Mouse (Mus musculus): Measurements from ENCODE around the gene Gm42688.
"Not testable (repeated sequence)": the region's sequence is repeated elsewhere in the genome, so short reads cannot be mapped to it uniquely, and the experiment has no call there.

The Gm42688 gene

DNA sequence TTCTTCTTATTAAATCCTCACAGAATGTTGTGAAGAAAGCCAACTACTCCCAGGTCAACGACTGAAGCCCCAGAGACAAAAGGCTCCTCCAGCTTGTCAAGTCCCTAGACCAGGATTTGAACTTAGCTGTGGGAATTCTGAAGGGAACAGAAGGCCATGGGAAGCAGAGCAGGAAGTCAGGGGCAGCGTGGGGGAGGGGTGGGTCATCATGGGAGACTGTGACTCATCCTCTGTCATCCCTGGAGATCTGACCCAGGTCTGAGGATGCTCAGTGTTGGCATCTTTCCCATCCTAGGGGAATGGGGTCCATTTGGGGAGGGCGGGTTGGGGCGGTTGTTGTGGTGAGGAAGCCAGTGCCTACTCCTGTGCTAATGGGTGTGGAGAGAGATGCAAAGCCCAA is 40.2 kb downstream of the Gm42688 start:
- DNase-seq: no peak

DNA sequence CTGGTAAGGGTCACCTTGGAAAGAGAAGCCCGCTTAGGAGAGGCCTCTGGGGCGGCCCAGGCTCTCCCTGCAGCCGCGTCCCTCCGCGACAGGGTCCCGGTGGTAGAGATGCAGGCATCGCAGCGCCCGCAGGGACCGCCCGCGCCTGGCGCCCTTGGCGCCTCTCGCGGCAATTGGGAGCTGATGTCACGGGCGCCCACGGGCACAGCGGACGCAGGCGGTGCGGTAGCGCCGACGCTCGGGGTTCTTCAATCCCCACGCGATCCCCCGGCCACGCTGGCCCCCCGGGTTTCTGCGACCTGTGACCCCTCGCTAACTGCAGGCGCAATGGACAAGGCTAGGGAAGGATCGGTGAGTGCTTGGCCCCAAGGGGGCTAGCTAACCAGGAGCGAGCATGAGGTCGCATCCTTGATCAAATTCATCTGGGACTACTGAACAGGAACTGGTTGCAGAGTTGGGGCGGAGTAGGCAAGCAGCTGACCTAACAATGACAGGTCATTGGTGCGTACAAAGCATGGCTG is 40.9 kb downstream of the Gm42688 start:
- peak in 1 of 2 experiments; percentile 19 for DNase-seq

DNA sequence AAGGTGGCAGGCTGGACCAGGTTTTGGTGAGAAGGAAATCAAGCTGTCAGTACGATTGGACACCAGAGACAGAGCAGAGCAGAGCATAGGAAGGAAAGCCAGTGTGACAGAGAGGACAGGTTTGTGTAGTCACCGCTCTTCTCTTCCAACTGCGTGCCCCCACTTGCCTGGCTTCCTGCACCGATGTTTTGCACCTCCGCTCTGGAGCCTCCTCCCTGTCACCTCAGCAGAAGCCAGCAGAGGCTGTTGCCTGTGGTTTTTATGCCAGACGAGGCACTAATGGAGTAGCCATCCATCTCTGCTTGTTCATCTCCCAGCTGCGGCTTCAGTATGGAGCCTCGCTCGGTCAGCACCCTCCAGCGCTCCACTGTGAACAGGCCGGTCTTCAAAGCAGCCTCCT is 41.5 kb downstream of the Gm42688 start:
- no peak for DNase-seq

DNA sequence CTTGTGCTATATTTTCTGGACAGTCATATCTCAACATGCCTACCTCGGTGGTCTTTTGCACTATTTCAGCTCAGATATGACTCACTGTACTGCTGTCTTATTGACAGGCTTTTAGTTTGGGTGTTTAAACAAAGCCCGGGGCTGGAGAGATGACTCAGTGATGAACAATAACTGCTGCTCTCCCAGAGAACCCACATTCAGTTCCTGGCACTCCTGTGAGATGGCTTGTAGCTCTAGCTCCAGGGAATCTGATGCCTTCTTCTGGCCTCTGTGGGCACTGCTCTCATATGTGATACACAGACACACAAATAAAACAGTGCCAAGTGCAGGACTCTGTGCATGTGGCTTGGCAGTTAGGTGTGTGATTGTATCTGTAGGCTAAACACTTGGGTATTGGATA is 43.8 kb downstream of the Gm42688 start:
- no peak for DNase-seq

DNA sequence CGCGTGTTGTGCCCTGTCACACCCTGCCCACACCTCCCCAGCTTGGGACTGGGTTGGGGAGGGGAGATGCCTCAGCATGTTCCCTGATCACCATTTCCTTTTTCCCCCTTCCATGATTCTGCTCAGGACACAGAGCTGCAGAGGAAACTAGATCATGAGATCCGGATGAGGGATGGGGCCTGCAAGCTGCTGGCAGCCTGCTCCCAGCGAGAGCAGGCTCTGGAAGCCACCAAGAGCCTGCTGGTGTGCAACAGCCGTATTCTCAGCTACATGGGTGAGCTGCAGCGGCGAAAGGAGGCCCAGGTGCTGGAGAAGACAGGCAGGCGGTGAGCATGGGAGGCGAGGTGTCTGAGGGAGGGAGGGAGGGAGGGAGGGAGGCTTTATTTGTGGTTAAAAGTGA is 44.4 kb downstream of the Gm42688 start:
- no peak for DNase-seq

DNA sequence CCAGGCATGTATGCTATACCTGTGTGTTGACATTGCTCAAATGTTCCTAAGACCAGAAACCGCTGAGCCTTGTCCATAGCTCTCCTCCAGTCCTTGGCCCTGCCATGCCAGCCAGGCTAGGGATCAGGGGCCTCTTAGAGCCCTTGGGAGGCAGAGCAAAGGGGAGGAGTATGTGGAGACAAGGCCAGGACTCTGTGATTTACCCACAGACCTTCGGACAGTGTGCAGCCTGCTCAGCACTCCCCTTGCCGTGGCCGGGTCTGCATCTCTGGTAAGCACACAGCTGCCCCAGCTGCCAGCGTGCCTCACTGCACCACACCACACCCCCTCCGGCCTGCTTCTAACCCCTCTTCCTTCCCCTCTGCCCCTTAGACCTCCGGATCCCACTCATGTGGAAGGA is 45.9 kb downstream of the Gm42688 start:
- DNase-seq: no peak

DNA sequence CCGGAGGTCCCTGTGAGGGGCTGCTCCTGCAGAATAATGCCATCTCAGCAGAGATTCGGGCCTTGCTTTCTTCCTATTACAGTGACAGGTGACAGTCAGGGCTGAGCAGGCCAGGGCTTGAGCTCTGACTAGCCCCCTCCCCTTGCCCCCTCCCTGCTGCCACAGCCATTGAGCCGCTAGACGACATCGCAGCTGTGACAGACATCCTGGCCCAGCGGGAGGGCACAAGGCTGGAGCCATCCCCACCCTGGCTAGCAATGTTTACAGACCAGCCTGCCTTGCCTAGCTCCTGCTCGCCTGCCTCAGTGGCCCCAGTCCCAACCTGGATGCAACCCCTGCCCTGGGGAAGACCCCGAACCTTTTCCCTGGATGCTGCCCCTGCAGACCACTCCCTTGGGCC is 50.3 kb downstream of the Gm42688 start:
- no peak for DNase-seq

DNA sequence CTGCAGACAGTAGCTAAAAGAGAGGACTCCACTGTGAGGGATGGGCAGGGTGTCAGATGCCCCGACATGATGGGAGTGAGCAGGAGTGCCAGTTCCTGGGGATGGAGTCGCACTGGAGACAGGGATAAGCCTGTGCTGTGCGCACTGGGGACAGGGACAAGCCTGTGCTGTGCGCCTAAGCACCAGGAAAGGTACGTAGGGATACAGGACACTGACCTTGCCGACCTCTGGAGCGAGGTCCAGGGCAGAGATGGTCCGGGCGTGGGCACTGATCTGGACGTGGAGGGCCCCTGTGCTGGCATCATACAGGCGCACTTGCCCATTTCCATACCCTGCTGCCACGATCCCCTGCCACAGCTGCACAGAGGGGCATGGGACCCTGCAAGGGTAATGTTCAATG is 51.6 kb downstream of the Gm42688 start:
- no peak for DNase-seq

DNA sequence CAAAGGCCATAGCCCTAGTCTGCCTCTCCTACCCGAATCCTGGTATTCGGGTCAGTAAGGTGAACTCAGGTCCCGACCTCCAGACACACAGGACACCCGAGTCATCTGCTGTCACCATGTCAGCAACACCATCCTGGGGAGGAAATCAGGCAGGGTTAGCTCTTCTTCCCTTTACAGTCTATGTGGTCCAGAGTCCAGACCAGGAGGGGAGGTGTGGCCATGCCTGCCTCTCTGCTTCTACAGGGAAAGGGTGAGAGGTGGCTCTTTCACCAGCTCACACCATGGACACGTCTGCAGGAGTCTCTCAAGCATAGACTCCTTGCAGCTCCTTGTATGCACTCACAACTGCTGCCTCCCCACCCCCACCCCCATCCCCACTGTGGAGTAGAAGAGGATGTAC is 52.1 kb downstream of the Gm42688 start:
- no peak for DNase-seq

DNA sequence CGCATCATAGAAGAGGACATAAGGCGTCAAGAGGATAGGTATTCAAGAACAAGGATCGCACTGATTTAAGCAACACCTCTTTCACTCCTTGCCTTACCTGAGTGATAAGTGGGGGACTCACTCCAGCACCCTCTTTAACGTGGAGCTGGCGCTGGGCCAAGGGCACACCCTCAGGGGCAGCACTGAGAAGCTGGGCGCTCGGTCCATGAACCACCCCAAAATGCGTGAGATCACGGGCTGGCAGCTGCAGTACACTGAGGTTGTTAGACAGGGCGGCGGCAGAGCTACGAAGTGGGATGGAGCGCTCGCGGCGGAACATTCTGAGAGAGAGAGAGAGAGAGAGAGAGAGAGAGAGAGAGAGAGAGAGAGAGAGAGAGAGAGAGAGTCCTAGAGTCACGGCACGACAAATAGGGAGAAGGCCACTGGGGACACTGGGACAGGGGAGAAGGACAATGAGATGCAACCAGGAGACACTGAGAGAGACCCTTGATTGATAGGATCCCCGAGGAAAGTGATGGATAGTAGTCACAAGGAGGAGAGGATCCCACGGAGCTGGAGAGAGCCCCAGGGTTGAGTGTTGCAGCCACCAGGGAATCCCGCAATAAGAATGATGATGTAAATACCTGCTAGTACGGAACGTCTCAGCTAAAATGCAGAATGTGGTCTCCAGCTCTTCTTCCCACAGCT is 54.3 kb downstream of the Gm42688 start:
- DNase-seq: no peak

DNA sequence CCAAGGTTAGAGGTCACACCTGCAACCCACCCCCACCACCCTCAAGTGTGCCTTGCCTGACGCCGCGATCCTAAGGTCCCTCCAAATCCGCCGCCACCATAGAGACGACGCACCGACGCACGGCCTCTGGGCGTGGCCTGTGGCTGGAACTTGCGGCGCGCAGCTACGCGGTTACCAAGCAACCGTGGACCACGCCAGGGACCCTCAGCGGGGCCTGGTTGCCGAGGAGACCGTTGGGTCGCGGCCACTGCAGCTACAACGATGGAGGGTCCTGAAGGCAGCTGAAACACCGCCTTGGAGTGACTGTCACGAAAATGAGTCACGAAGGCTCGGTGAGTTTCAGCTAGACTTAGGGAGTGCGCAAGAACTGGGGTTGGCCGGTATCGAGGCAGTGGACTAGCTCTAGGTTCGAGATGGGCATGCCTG is 54.9 kb downstream of the Gm42688 start, which contains the start of the genes Wdr54 and 1700003E16Rik:
Wdr54 (minus strand) TSS at position 139 of the 426 bp plus-strand sequence.
1700003E16Rik (plus strand) TSS at position 146 of the 426 bp plus-strand sequence.
- DNase-seq: peak; percentile 30 to 54

DNA sequence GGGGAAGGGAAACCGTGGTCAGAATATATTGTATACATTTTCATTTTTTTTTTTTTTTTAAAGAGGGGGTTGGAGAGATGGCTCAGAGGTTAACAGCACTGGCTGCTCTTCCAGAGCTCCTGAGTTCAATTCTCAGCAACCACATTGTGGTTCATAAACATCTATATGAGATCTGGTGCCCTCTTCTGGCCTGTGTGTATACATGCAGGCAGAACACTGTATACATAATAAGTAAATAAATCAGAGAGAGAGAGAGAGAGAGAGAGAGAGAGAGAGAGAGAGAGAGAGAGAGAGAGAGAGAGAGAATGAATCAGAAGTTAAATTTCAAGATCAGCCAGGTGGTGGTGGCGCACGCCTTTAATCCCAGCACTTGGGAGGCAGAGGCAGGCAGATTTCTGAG is 58.0 kb downstream of the Gm42688 start:
- not testable (repeated sequence) for DNase-seq

All from thymus, postnatal 36 days (tissue).